Mouse (Mus musculus): ENCODE results near the gene Tmem232. TPM values are rescaled to one million over a fixed set of nuclear protein-coding genes. Genes with fewer than 3 reads are reported as not detected.
"Not testable (repeated sequence)": the region's sequence is repeated elsewhere in the genome, so short reads cannot be mapped to it uniquely, and the experiment has no call there.

Gene Tmem232
- total and polyA plus RNA-seq, 2 experiments from 2014 or later: 1.3 to 1.8 TPM

GRCm38 (mm10) chr17:65252160-65252559 is 288.4 kb downstream of the Tmem232 start:
- Histone ChIP-seq H3K27me3 (ENCODE audit: insufficient read depth, low read length) (no peaks in the 10 kb centered on the region), H3K27ac (ENCODE audit: low read depth, low read length) (no peak overlapping the region), H3K9me3 (ENCODE audit: low read length) (no peaks in the 10 kb centered on the region), H3K4me3 (ENCODE audit: low read depth, low read length) (no peak overlapping the region), H3K36me3 (ENCODE audit: insufficient read depth, low read length) (no peaks in the 10 kb centered on the region), H3K9ac (replicated peaks; ENCODE audit: low read length, poor library complexity, severe bottlenecking) (no peak overlapping the region), H3K4me2 (ENCODE audit: low read depth, low read length, poor library complexity, severe bottlenecking) (no peak overlapping the region), H3K4me1 (ENCODE audit: insufficient read depth, low read length) (no peaks in the 10 kb centered on the region)
- peak; percentile 76 for TF ChIP-seq CTCF (IDR thresholded peaks at IDR 0.05)
- 51% methylated on average over 2 of the region's 2 CpGs for WGBS
- DNase-seq (ENCODE audit: low spot score) (peak; percentile 67), ATAC-seq (ENCODE audit: low FRiP score) (no peak)

GRCm38 (mm10) chr17:65250261-65250660 is 290.3 kb downstream of the Tmem232 start:
- DNase-seq (ENCODE audit: low spot score): no peak
- Histone ChIP-seq H3K36me3 (ENCODE audit: insufficient read depth, low read length) (no peaks in the 10 kb centered on the region), H3K4me2 (ENCODE audit: low read depth, low read length, poor library complexity, severe bottlenecking) (no peak overlapping the region), H3K4me1 (ENCODE audit: insufficient read depth, low read length) (no peaks in the 10 kb centered on the region), H3K27me3 (ENCODE audit: insufficient read depth, low read length) (no peaks in the 10 kb centered on the region), H3K9me3 (ENCODE audit: low read length) (no peaks in the 10 kb centered on the region), H3K4me3 (ENCODE audit: low read depth, low read length) (no peak overlapping the region), H3K27ac (ENCODE audit: low read depth, low read length) (no peak overlapping the region), H3K9ac (replicated peaks; ENCODE audit: low read length, poor library complexity, severe bottlenecking) (no peak overlapping the region)
- no peak for ATAC-seq (ENCODE audit: low FRiP score)
- TF ChIP-seq CTCF (IDR thresholded peaks at IDR 0.05): no peak
- 86% methylated on average over 8 of the region's 8 CpGs for WGBS

GRCm38 (mm10) chr17:65243716-65244115 is 296.9 kb downstream of the Tmem232 start:
- Histone ChIP-seq H3K36me3 (ENCODE audit: insufficient read depth, low read length) (no peaks in the 10 kb centered on the region), H3K4me2 (ENCODE audit: low read depth, low read length, poor library complexity, severe bottlenecking) (no peak overlapping the region), H3K27me3 (ENCODE audit: insufficient read depth, low read length) (no peaks in the 10 kb centered on the region), H3K9me3 (ENCODE audit: low read length) (no peaks in the 10 kb centered on the region), H3K9ac (replicated peaks; ENCODE audit: low read length, poor library complexity, severe bottlenecking) (no peak overlapping the region), H3K27ac (ENCODE audit: low read depth, low read length) (no peak overlapping the region), H3K4me1 (ENCODE audit: insufficient read depth, low read length) (no peaks in the 10 kb centered on the region), H3K4me3 (ENCODE audit: low read depth, low read length) (no peak overlapping the region)
- ATAC-seq (ENCODE audit: low FRiP score) (no peak), DNase-seq (ENCODE audit: low spot score) (peak; percentile 54)
- WGBS: 57% methylated on average over 5 of the region's 5 CpGs
- no peak for TF ChIP-seq CTCF (IDR thresholded peaks at IDR 0.05)

GRCm38 (mm10) chr17:65225347-65225916 is 315.1 kb downstream of the Tmem232 start:
- no peak for DNase-seq (ENCODE audit: low spot score)
- Histone ChIP-seq H3K4me1 (ENCODE audit: insufficient read depth, low read length) (no peaks in the 10 kb centered on the region), H3K27me3 (ENCODE audit: insufficient read depth, low read length) (no peaks in the 10 kb centered on the region), H3K27ac (ENCODE audit: low read depth, low read length) (no peak overlapping the region), H3K9ac (replicated peaks; ENCODE audit: low read length, poor library complexity, severe bottlenecking) (no peak overlapping the region), H3K4me3 (ENCODE audit: low read depth, low read length) (no peak overlapping the region), H3K36me3 (ENCODE audit: insufficient read depth, low read length) (no peaks in the 10 kb centered on the region), H3K4me2 (ENCODE audit: low read depth, low read length, poor library complexity, severe bottlenecking) (no peak overlapping the region), H3K9me3 (ENCODE audit: low read length) (no peaks in the 10 kb centered on the region)
- TF ChIP-seq CTCF (IDR thresholded peaks at IDR 0.05): no peak
- ATAC-seq (ENCODE audit: low FRiP score): no peak
- WGBS: 37% methylated on average over 6 of the region's 6 CpGs

GRCm38 (mm10) chr17:65221687-65222086 is 318.9 kb downstream of the Tmem232 start:
- not testable (repeated sequence) for H3K27ac ChIP-seq (ENCODE audit: low read depth, low read length); H3K4me3 ChIP-seq (ENCODE audit: low read depth, low read length); H3K27me3 ChIP-seq (ENCODE audit: insufficient read depth, low read length); H3K9ac ChIP-seq (replicated peaks; ENCODE audit: low read length, poor library complexity, severe bottlenecking); H3K36me3 ChIP-seq (ENCODE audit: insufficient read depth, low read length); DNase-seq (ENCODE audit: low spot score); ATAC-seq (ENCODE audit: low FRiP score); H3K9me3 ChIP-seq (ENCODE audit: low read length); H3K4me1 ChIP-seq (ENCODE audit: insufficient read depth, low read length); H3K4me2 ChIP-seq (ENCODE audit: low read depth, low read length, poor library complexity, severe bottlenecking)
- 94% methylated on average over 6 of the region's 6 CpGs for WGBS

Small RNA genes lying within 50 kb of the gene (microRNA-seq; reads per million reads assigned to microRNA genes)
- gene Gm25731 (ENCODE audit: borderline number of aligned reads): not detected

Other genes starting within 250 kb of the Tmem232 start
- 124 and 137 TPM in 2 replicates for gene Vapa, start 72.8 kb upstream of the Tmem232 start, total RNA-seq (2014; rRNA removed)
- 299 and 315 TPM in 2 replicates for gene Vapa, start 72.8 kb upstream of the Tmem232 start, polyA plus RNA-seq (2015; fragmentation: Nextera tagmentation; extraction: Ambion mirVana)
- gene Txndc2, start 101.4 kb upstream of the Tmem232 start, total RNA-seq (2014; rRNA removed): not detected in 2 replicates
- gene Txndc2, start 101.4 kb upstream of the Tmem232 start, polyA plus RNA-seq (2015; fragmentation: Nextera tagmentation; extraction: Ambion mirVana): not detected in 2 replicates
- 81.1 and 88.1 TPM in 2 replicates for gene Rab31, start 232.0 kb upstream of the Tmem232 start, total RNA-seq (2014; rRNA removed)
- gene Rab31, start 232.0 kb upstream of the Tmem232 start, polyA plus RNA-seq (2015; fragmentation: Nextera tagmentation; extraction: Ambion mirVana): 66.8 and 67.6 TPM in 2 replicates
- gene Ppp4r1, start 241.8 kb upstream of the Tmem232 start, total RNA-seq (2014; rRNA removed): 45.6 and 58.3 TPM in 2 replicates
- gene Ppp4r1, start 241.8 kb upstream of the Tmem232 start, polyA plus RNA-seq (2015; fragmentation: Nextera tagmentation; extraction: Ambion mirVana): 24.2 and 28.6 TPM in 2 replicates

Data from midbrain, postnatal 0 days (tissue).